Mouse (Mus musculus) lung, embryonic 16.5 days (tissue): ENCODE measurements around the gene Cyp51. TPM values are rescaled to one million over a fixed set of nuclear protein-coding genes. Genes with fewer than 3 reads are reported as not detected.

Source experiments
- ATAC-seq: fragments of 200-750 bp; cut with Nextera tagmentation; 2 replicates; pipeline ENCODE4 v1.8.0; 2017; ENCODE audit warnings: low read depth, mild to moderate bottlenecking, moderate library complexity
- H3K27ac ChIP-seq: fragments of 300-500 bp; sonication (generic); 2 replicates; pipeline ENCODE4 v1.5.1; 2014; ENCODE audit warnings: mild to moderate bottlenecking, control low read depth, low read length
- H3K27me3 ChIP-seq: fragments of 300-500 bp; sonication (generic); 2 replicates; pipeline ENCODE4 v1.6.1; 2014; ENCODE audit warnings: low read depth, low read length, mixed read lengths; ENCODE audit not compliant: control insufficient read depth, insufficient read depth
- H3K36me3 ChIP-seq: fragments of 300-500 bp; sonication (generic); 2 replicates; pipeline ENCODE4 v1.6.1; 2014; ENCODE audit warnings: low read length; ENCODE audit not compliant: control insufficient read depth, insufficient read depth
- H3K4me1 ChIP-seq: fragments of 300-500 bp; sonication (generic); replicated peaks from 2 replicates; pipeline ENCODE4 v1.6.1; 2014; ENCODE audit warnings: low read length, mixed read lengths; ENCODE audit not compliant: control insufficient read depth, insufficient read depth
- H3K4me2 ChIP-seq: fragments of 300-500 bp; sonication (generic); 2 replicates; pipeline ENCODE4 v1.6.1; 2014; ENCODE audit warnings: low read depth, low read length, control low read depth
- H3K4me3 ChIP-seq: fragments of 300-500 bp; sonication (generic); 2 replicates; pipeline ENCODE4 v1.5.1; 2014; ENCODE audit warnings: mild to moderate bottlenecking, low read length, control low read depth
- H3K9ac ChIP-seq: fragments of 300-500 bp; sonication (generic); 2 replicates; pipeline ENCODE4 v1.6.1; 2014; ENCODE audit warnings: low read length, control low read depth
- H3K9me3 ChIP-seq: fragments of 300-500 bp; sonication (generic); 2 replicates; pipeline ENCODE4 v1.6.1; 2016; ENCODE audit warnings: low read length; ENCODE audit not compliant: control insufficient read depth
- WGBS: fragments of 180-500 bp; shearing (Covaris S2); extraction: QIAGEN DNeasy Blood & Tissue Kit; methylation state at CpG from one replicate; pipeline ENCODE4 v1.1.7; 2014; 5-methylcytosine and 5-hydroxymethylcytosine counted together
- polyA plus RNA-seq: library from polyadenylated mRNA; unstranded; fragments of >200 nt; fragmentation: Nextera tagmentation; extraction: Ambion mirVana; gene quantifications from 2 replicates; pipeline ENCODE4 v1.2.1, GENCODE M21; 2015

The Cyp51 gene
- polyA plus RNA-seq, 1 experiment from 2014 or later: 38.1 TPM

DNA sequence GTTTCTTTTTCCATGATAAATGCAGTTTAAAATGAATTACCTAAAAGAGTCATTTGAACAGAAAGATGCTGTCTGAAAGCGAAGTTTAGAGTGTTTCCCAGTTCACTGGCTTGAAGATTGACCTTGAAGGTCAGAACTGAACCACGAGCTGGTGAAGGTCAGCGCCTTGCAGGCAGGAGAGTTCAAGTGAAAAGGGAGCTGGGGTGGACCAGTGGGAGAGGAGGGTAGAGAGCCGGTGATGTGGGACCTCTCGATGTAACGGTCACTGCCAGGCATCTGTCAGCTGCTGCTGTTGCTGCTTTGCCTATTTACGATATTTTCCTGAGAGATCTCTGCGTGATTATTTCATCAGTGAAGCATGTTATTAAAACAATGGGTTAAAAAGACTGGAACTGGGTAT lies 65.2 kb downstream of the Cyp51 start:
- H3K27ac ChIP-seq: no peak overlapping the region
- H3K4me1 ChIP-seq: no peaks in the 10 kb centered on the region
- no peaks in the 10 kb centered on the region for H3K27me3 ChIP-seq
- H3K9me3 ChIP-seq: no peaks in the 10 kb centered on the region
- WGBS: 89% methylated on average over 8 of the region's 8 CpGs
- ATAC-seq: no peak
- H3K36me3 ChIP-seq: peaks cover 16% of the 10 kb centered on the region
- no peak overlapping the region for H3K9ac ChIP-seq
- no peak overlapping the region for H3K4me2 ChIP-seq
- no peak overlapping the region for H3K4me3 ChIP-seq

DNA sequence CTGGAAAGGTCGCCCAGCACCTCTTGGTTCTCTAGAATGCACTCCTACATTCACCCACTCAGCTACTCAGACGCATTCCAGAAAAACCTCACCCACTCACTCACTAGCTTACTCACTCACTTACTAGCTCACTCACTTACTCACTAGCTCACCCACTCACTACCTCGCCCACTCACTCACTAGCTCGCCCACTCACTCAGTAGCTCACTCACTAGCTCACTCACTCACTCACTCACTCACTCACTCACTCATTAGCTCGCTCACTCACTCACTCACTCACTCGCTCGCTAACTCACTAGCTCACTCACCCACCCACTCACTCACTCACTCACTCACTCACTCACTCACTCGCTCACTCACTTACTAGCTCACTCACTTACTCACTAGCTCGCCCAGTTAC lies 67.9 kb downstream of the Cyp51 start:
- no peak overlapping the region for H3K4me3 ChIP-seq
- ATAC-seq: no peak
- no peaks in the 10 kb centered on the region for H3K27me3 ChIP-seq
- H3K27ac ChIP-seq: no peak overlapping the region
- H3K4me2 ChIP-seq: no peak overlapping the region
- H3K4me1 ChIP-seq: no peaks in the 10 kb centered on the region
- peaks cover 16% of the 10 kb centered on the region for H3K36me3 ChIP-seq
- H3K9me3 ChIP-seq: no peaks in the 10 kb centered on the region
- no peak overlapping the region for H3K9ac ChIP-seq
- 93% methylated on average over 9 of the region's 9 CpGs for WGBS

DNA sequence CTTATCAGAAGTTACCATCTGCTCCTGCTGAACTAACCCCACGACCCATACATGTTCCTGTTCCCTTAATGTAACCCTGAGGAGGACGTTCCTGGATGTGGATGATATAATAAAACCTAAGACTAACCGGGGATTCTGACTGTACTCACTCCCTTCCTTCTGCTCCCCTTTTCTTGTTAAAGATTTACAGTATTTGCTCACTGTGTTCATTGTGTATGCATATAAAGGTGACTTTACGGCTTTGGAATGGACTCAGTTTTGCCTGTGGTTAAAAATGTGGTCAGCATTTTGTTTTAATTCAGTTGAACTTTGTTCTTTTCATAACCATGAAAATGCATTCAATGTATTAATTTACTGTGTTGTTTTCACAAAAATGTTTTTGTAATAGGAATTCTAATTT lies 72.7 kb downstream of the Cyp51 start:
- H3K9me3 ChIP-seq: no peaks in the 10 kb centered on the region
- H3K27me3 ChIP-seq: no peaks in the 10 kb centered on the region
- H3K36me3 ChIP-seq: peaks cover 15% of the 10 kb centered on the region
- ATAC-seq: no peak
- H3K4me2 ChIP-seq: no peak overlapping the region
- H3K4me1 ChIP-seq: no peaks in the 10 kb centered on the region
- H3K27ac ChIP-seq: no peak overlapping the region
- no peak overlapping the region for H3K4me3 ChIP-seq
- H3K9ac ChIP-seq: no peak overlapping the region
- 77% methylated on average over 4 of the region's 4 CpGs for WGBS

Other genes with a start within 250 kb of the Cyp51 start
- gene Mterf1a, start 210.8 kb downstream of the Cyp51 start, polyA plus RNA-seq: 8.8 and 10.2 TPM in 2 replicates
- 107 and 108 TPM in 2 replicates for gene Akap9, start 176.7 kb downstream of the Cyp51 start, polyA plus RNA-seq
- 3.1 and 4.0 TPM in 2 replicates for gene Mterf1b, start 87.6 kb upstream of the Cyp51 start, polyA plus RNA-seq